Mouse (Mus musculus) thymus, adult 2 months (tissue): ENCODE results near the gene Emx1. TPM values are rescaled to one million over a fixed set of nuclear protein-coding genes. Genes with fewer than 3 reads are reported as not detected.

Experiments
- DNase-seq: peaks from one replicate; pipeline ENCODE4 v3.0.0; 2021
- H3K27ac ChIP-seq: fragments of 200-500 bp; 2 replicates; pipeline ENCODE4 v1.5.1; 2012; ENCODE audit warnings: low read length, control low read depth; ENCODE audit not compliant: control insufficient read depth, insufficient read depth
- H3K27me3 ChIP-seq: fragments of 200-500 bp; 2 replicates; pipeline ENCODE4 v1.6.1; 2012; ENCODE audit warnings: mild to moderate bottlenecking, low read length, moderate library complexity, mixed read lengths; ENCODE audit not compliant: control insufficient read depth, insufficient read depth
- H3K36me3 ChIP-seq: fragments of 200-500 bp; 2 replicates; pipeline ENCODE4 v1.6.1; 2012; ENCODE audit warnings: mild to moderate bottlenecking, low read length, moderate library complexity; ENCODE audit not compliant: control insufficient read depth, insufficient read depth
- H3K4me1 ChIP-seq: fragments of 200-500 bp; replicated peaks from 2 replicates; pipeline ENCODE4 v1.6.1; 2012; ENCODE audit warnings: low read length; ENCODE audit not compliant: control insufficient read depth, insufficient read depth
- H3K4me3 ChIP-seq: fragments of 200-500 bp; 2 replicates; pipeline ENCODE4 v1.5.1; 2012; ENCODE audit warnings: mild to moderate bottlenecking, low read length, control low read depth, moderate library complexity; ENCODE audit not compliant: control insufficient read depth, insufficient read depth
- CTCF ChIP-seq: fragments of 200-500 bp; IDR thresholded peaks from 2 replicates; pipeline ENCODE4 v1.5.1; 2012; ENCODE audit warnings: mild to moderate bottlenecking, control low read depth, low read length, moderate library complexity, borderline replicate concordance; ENCODE audit not compliant: control insufficient read depth, poor library complexity, insufficient read depth; ENCODE audit errors: extremely low read depth
- POLR2A ChIP-seq: fragments of 200-500 bp; IDR thresholded peaks from 2 replicates; pipeline ENCODE4 v1.6.1; 2012; ENCODE audit warnings: mild to moderate bottlenecking, low read length, control low read depth, moderate library complexity; ENCODE audit not compliant: control insufficient read depth, poor library complexity, insufficient read depth; ENCODE audit errors: extremely low read depth
- WGBS: fragments of 180-500 bp; shearing (Covaris S2); methylation state at CpG from one replicate; pipeline ENCODE4 v1.1.7; 2018; 5-methylcytosine and 5-hydroxymethylcytosine counted together
- polyA plus RNA-seq: library from polyadenylated mRNA; depleted of rRNA; stranded (reverse); fragments of >200 nt; gene quantifications from 2 replicates; pipeline ENCODE4 v1.2.3, GENCODE M21; 2012; rRNA removed

The Emx1 gene
- polyA plus RNA-seq, 1 experiment: 0.40 TPM

DNA sequence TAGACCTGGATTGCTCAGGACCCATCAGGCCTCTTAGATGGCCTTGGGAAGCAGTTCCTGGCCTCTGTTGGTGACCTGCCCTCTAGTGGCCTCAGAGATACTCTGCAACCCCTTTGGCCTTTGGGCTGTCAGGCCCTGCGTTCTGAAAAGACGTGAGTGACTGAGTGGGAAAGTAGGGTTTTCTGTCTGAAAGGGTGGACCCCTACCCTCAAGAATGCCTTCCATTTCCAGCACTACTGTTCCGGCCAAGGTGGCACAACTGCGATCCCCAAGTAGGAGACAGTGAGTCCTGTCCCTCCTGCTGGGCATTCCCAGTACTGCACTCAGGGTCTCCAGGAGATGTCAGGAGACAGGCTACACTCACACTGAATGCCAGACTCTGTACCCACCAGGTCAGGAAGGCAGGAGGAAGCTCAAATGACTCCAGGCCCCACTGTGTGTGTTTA, 51.8 kb downstream of the Emx1 start:
- no peaks in the 10 kb centered on the region for H3K27me3 ChIP-seq
- 22% methylated on average over 4 of the region's 4 CpGs for WGBS
- H3K4me3 ChIP-seq: no peak overlapping the region
- H3K27ac ChIP-seq: no peak overlapping the region
- no peaks in the 10 kb centered on the region; the same call in 1 of the 2 replicates for H3K4me1 ChIP-seq
- no peaks in the 10 kb centered on the region for H3K36me3 ChIP-seq
- TF ChIP-seq CTCF: peak; percentile 90
- TF ChIP-seq POLR2A: no peak
- DNase-seq: peak; percentile 55

- DNase-seq: no peak
- H3K4me3 ChIP-seq: no peak overlapping the region
- TF ChIP-seq POLR2A: no peak
- no peak for TF ChIP-seq CTCF
- 94% methylated on average over 9 of the region's 9 CpGs for WGBS
- no peaks in the 10 kb centered on the region for H3K27me3 ChIP-seq
- H3K36me3 ChIP-seq: no peaks in the 10 kb centered on the region
- H3K27ac ChIP-seq: no peak overlapping the region
- no peaks in the 10 kb centered on the region for H3K4me1 ChIP-seq
These were observed 62.6 kb downstream of the Emx1 start for GRCm38 (mm10) chr6:85249821-85250220.

GRCm38 (mm10) chr6:85250811-85251241, 63.6 kb downstream of the Emx1 start:
- Histone ChIP-seq H3K27me3 (no peaks in the 10 kb centered on the region), H3K4me1 (no peaks in the 10 kb centered on the region), H3K27ac (no peak overlapping the region), H3K36me3 (no peaks in the 10 kb centered on the region), H3K4me3 (no peak overlapping the region)
- TF ChIP-seq POLR2A (no peak), CTCF (no peak)
- WGBS: 93% methylated on average over 6 of the region's 6 CpGs
- no peak for DNase-seq

DNA sequence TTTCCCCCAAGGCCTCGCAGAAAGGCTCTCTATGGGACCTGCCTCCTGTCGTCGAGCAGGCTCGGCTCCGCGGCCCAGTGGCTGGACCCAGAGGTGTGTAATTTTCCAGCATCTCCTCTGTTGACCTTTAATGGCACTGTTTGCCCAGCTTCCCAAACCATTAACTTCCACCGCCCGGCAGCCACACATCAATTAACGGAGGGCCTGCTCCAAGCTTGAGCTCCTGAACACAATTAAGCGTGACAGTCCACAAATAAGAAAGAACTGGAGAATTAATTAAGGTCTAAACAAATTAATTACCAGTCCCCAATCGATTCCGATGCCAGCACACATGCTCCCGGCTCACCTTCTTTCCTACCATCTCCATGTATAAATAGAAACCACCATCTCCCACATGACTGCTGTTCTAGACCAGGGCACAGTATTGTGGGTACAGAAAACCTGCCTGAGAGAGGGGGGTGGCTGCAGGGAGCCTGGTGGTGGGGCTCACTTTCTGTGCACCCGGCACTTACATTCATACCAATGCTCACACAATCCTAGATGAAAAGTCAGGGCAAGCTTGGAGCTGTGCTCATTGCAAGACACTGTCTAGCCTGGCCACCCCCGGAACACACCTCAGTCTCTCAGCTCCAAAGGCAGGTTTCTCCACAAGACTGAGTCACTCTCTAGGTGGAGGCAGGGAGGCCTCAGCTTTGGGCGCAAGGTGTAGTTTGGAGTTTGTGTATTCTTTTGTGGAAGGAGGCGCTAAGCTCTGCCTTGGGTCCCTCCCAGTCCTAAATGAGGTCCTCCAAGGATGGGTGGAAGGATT, 65.2 kb downstream of the Emx1 start:
- WGBS: 96% methylated on average over 17 of the region's 17 CpGs
- no peak for DNase-seq
- TF ChIP-seq POLR2A: no peak
- no peak for TF ChIP-seq CTCF

DNA sequence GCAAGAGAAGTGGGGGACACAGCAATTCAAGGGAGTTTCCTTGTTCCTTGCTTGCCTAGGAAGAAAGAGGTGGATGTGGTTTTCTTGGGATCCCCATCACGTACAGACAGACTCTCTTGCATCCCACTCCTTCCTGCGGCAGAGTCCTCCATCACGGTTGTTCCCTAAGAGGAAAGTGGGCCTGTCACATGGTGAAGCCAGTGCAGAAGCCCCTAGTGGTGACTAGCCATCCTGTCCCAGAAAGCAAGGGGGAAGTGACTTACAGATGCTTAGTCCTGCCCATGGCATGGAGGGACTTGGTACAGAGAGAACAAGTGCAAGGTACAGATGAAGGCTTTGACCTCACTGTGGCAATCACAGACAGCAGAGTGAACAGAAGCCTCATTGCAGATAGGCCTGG, 66.0 kb downstream of the Emx1 start:
- no peak for TF ChIP-seq POLR2A
- TF ChIP-seq CTCF: no peak
- Histone ChIP-seq H3K36me3 (no peaks in the 10 kb centered on the region), H3K27me3 (no peaks in the 10 kb centered on the region), H3K4me1 (no peaks in the 10 kb centered on the region), H3K4me3 (no peak overlapping the region), H3K27ac (no peak overlapping the region)
- WGBS: 59% methylated on average over 3 of the region's 3 CpGs
- no peak for DNase-seq

More for the DNA sequence above, 65.2 kb downstream of the Emx1 start:
- no peak overlapping the region for H3K4me3 ChIP-seq
- no peaks in the 10 kb centered on the region for H3K27me3 ChIP-seq
- H3K27ac ChIP-seq: no peak overlapping the region
- no peaks in the 10 kb centered on the region for H3K36me3 ChIP-seq
- no peaks in the 10 kb centered on the region for H3K4me1 ChIP-seq

Other genes starting within 250 kb of the Emx1 start
- gene Exoc6b, start 117.9 kb upstream of the Emx1 start, polyA plus RNA-seq: 6.7 and 8.2 TPM in 2 replicates
- gene Spr, start 49.7 kb upstream of the Emx1 start, polyA plus RNA-seq: 20.4 and 21.0 TPM in 2 replicates
- gene Sfxn5, start 146.0 kb downstream of the Emx1 start, polyA plus RNA-seq: 3.7 and 5.9 TPM in 2 replicates
- 10.2 and 13.5 TPM in 2 replicates for gene Rab11fip5, start 187.2 kb downstream of the Emx1 start, polyA plus RNA-seq
- gene Noto, start 236.4 kb downstream of the Emx1 start, polyA plus RNA-seq: 0.22 TPM in 1 of 2 replicates, not detected in the other
- 28.4 and 30.0 TPM in 2 replicates for gene Smyd5, start 244.6 kb downstream of the Emx1 start, polyA plus RNA-seq